Mouse (Mus musculus) myocyte (in vitro differentiated cells): ENCODE measurements around the gene Gm7073.

Source experiments
- POLR2A ChIP-seq: IDR thresholded peaks from one replicate; pipeline ENCODE4 v1.6.1; 2011; ENCODE audit warnings: low read depth, mild to moderate bottlenecking, control low read depth, moderate library complexity; ENCODE audit not compliant: insufficient read length
- TCF12 ChIP-seq: IDR thresholded peaks from one replicate; pipeline ENCODE4 v1.6.1; 2011; ENCODE audit warnings: mild to moderate bottlenecking, control low read depth; ENCODE audit not compliant: poor library complexity, insufficient read depth, severe bottlenecking
- USF1 ChIP-seq: IDR thresholded peaks from one replicate; pipeline ENCODE4 v1.6.1; 2011; ENCODE audit warnings: low read depth, mild to moderate bottlenecking, control low read depth, moderate library complexity

DNA sequence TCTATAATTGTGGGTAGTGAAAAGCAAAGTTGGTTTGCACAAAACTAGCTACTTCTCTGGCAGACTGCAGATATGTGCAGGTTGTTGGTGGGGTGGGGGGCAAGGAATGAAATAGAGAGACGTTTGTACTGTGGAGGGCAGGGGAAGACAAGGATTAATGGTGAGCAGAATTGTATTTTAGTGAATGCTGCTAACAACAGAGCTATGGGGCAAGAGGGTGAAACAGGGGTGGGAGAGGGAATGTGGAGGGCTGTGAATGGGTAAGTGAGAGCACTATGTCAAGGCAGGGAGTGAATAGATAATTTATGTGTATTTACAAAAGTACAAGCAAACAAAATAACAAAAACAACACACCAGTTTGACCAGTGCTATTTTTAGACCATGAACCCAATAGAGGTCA lies 31.5 kb upstream of the Gm7073 start:
- TF ChIP-seq USF1 (no peak), POLR2A (no peak), TCF12 (no peak)
